Mouse (Mus musculus): ENCODE measurements around the gene Spty2d1.

DNA sequence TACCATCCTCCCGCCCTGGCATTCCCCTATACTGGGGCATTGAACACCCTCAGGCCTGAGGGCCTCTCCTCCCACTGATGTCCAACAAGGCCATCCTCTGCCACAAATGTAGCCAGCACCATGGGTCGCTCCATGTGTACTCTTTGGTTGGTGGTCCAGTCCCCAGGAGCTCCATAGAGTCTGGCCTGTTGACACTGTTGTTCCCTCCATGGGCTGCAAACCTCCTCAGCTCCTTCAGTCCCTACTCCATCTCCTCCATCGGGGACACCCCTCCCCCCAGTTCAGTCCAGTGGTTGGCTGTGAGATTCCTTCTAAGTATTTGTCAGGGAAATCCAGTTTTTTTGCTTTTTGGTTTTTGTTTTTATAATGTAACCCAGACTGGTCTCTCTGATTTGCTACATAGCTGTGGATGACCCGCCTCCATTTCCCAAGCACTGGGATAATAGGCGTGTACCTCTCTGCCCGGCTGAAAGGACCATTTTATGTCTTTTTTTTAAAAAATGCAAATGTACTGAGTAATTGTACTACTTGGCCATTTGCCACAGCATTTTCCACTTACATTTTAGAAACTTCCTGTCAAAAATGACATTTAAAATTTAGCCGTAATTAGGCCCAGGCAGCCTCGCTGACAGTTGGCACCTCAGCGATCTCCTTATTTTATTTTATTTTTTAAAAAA lies 22.4 kb upstream of the Spty2d1 start:
- no peak for TF ChIP-seq CTCF (IDR thresholded peaks at IDR 0.05 in 2 of 3, conservative IDR thresholded peaks at IDR 0.05 in 1 of 3; ENCODE audit: control insufficient read depth in 1 of 3, insufficient read depth in 1 of 3, low read depth in 2 of 3, low read length in 3 of 3, poor library complexity in 1 of 3, severe bottlenecking in 1 of 3)
- no peak for TF ChIP-seq EP300 (IDR thresholded peaks at IDR 0.05; ENCODE audit: low read depth in 1 of 2, low read length in 2 of 2)
